Mouse (Mus musculus): ENCODE measurements around the gene Gkn1. TPM values are rescaled to one million over a fixed set of nuclear protein-coding genes. Genes with fewer than 3 reads are reported as not detected.
A peak's percentile ranks its signal among the peaks of the same experiment; 100 is the strongest.

Gene Gkn1
- total and polyA plus RNA-seq, 3 experiments: 0.12 TPM; not detected in 2

DNA sequence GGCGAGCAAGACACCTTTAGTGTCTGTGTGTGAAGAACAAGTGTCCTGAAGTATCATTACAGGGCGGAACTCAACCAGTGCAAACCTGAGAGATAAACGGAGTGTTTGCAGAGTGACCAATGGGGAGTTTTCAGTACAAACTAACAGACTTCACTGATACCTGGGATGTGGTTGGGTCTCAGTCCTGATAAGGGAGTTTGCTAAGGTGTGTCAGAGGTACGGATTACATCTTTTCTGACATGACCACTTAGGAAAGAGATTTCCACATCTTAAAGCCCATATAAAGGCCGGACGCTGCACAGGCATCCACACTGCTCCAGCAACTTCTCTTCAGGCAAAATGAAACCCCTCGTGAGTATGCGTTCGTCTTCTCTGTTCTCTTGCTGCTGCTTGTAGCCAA lies 22.3 kb upstream of the Gkn1 start, which contains the start of gene Gkn2:
TSS of gene Gkn2 (plus strand) at position 301 of the 400 bp plus-strand sequence.
- TF ChIP-seq EP300 (IDR thresholded peaks at IDR 0.05; ENCODE audit: insufficient read depth, low read depth, low read length): no peak
- TF ChIP-seq POLR2A (IDR thresholded peaks at IDR 0.05; ENCODE audit: insufficient read depth, low read depth, low read length): no peak
- TF ChIP-seq CTCF (IDR thresholded peaks at IDR 0.05): no peak
- Histone ChIP-seq H3K79me2 (replicated peaks; ENCODE audit: control insufficient read depth, insufficient read depth, low read length) (no peaks in the 10 kb centered on the region), H3K27ac (no peak within 1 kb of the TSS), H3K36me3 (ENCODE audit: control insufficient read depth, insufficient read depth, low read length) (no peaks in the 10 kb centered on the region), H3K9ac (ENCODE audit: low read depth, low read length) (no peak within 1 kb of the TSS), H3K27me3 (ENCODE audit: control insufficient read depth, insufficient read depth, low read length) (no peaks in the 10 kb centered on the region; the same call in 1 of the 2 replicates), H3K4me3 (no peak within 1 kb of the TSS), H3K4me1 (ENCODE audit: control insufficient read depth, insufficient read depth, low read length) (no peaks in the 10 kb centered on the region)
- WGBS: 85% methylated on average over 9 of the region's 9 CpGs
- intact Hi-C loops (cut with DNase I): no loop called here
- no peak for DNase-seq

DNA sequence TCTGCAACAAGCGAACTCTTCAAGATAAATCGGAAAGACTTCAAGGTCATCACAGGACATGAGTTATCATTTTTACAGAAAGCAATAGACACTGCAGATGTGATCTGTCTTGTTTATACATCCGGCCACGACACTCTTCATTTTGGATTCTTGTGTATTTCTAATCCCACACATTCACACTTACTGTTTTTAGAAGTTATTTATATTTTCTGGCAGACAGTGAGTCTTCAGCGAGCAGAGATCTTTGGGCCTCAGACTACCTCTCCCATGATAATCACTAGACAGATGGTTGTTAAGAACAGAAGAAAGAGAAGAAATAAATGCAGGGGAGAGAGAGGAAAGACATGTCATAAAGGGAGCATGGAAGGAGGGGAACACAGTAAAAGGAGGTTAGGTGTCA lies 18.5 kb upstream of the Gkn1 start:
- H3K27me3 ChIP-seq (ENCODE audit: control insufficient read depth, insufficient read depth, low read length): no peaks in the 10 kb centered on the region
- 79% methylated on average over 5 of the region's 5 CpGs for WGBS
- H3K27ac ChIP-seq: no peak overlapping the region
- H3K4me1 ChIP-seq (ENCODE audit: control insufficient read depth, insufficient read depth, low read length): no peaks in the 10 kb centered on the region
- H3K9ac ChIP-seq (ENCODE audit: low read depth, low read length): no peak overlapping the region
- no peak for DNase-seq
- TF ChIP-seq EP300 (IDR thresholded peaks at IDR 0.05; ENCODE audit: insufficient read depth, low read depth, low read length): no peak
- no peak for TF ChIP-seq CTCF (IDR thresholded peaks at IDR 0.05)
- TF ChIP-seq POLR2A (IDR thresholded peaks at IDR 0.05; ENCODE audit: insufficient read depth, low read depth, low read length): no peak
- intact Hi-C loops (cut with DNase I): no loop called here
- no peak overlapping the region for H3K4me3 ChIP-seq
- no peaks in the 10 kb centered on the region for H3K36me3 ChIP-seq (ENCODE audit: control insufficient read depth, insufficient read depth, low read length)
- H3K79me2 ChIP-seq (replicated peaks; ENCODE audit: control insufficient read depth, insufficient read depth, low read length): no peaks in the 10 kb centered on the region

DNA sequence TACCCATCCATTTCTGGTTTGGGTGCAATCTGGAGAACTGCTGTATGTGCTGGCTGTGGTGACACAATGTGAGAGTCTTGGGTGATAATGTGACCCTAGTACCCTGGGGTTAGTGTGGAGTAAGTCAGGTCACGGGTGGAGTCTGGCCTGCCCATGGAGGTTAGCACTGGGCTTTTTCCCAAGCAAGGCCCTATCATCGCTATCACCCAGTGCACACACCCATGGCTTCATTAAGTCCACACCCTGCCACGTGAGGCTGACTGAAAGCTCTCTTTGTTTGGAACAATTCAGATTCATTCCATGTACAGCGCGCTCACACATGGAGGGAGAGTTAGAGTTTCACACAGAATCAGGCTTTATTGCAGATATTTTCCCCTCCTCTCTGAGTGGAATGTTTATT lies 3.7 kb upstream of the Gkn1 start:
- intact Hi-C loops (cut with DNase I): no loop called here
- no peak overlapping the region for H3K4me3 ChIP-seq
- no peaks in the 10 kb centered on the region for H3K79me2 ChIP-seq (replicated peaks; ENCODE audit: control insufficient read depth, insufficient read depth, low read length)
- no peaks in the 10 kb centered on the region for H3K4me1 ChIP-seq (ENCODE audit: control insufficient read depth, insufficient read depth, low read length)
- H3K9ac ChIP-seq (ENCODE audit: low read depth, low read length): no peak overlapping the region
- peak in 1 of 2 experiments; percentile 11 for DNase-seq
- H3K27me3 ChIP-seq (ENCODE audit: control insufficient read depth, insufficient read depth, low read length): no peaks in the 10 kb centered on the region
- no peak for TF ChIP-seq EP300 (IDR thresholded peaks at IDR 0.05; ENCODE audit: insufficient read depth, low read depth, low read length)
- TF ChIP-seq POLR2A (IDR thresholded peaks at IDR 0.05; ENCODE audit: insufficient read depth, low read depth, low read length): no peak
- TF ChIP-seq CTCF (IDR thresholded peaks at IDR 0.05): no peak
- 74% methylated on average over 5 of the region's 5 CpGs for WGBS
- no peaks in the 10 kb centered on the region for H3K36me3 ChIP-seq (ENCODE audit: control insufficient read depth, insufficient read depth, low read length)
- no peak overlapping the region for H3K27ac ChIP-seq

DNA sequence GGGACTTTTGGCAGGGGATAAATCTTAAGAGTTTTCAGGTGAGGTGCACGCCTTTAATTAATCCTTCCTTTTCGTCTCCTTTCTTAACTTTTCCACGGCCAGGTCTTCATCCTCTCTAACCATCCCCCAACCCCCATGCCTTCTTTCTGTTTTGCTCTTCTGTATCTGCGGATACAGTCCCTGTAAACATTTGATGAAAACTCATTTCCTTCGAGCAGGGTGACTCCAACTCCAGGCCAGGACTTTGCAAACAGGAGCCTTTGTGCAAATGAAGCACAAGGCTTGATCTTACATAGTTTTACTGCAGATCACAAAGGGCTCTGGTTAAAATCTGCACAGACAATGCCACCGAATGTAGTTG lies 14.8 kb downstream of the Gkn1 start:
- H3K9ac ChIP-seq (ENCODE audit: low read depth, low read length): no peak overlapping the region
- no peaks in the 10 kb centered on the region for H3K79me2 ChIP-seq (replicated peaks; ENCODE audit: control insufficient read depth, insufficient read depth, low read length)
- WGBS: 30% methylated on average over 6 of the region's 6 CpGs
- no peaks in the 10 kb centered on the region for H3K36me3 ChIP-seq (ENCODE audit: control insufficient read depth, insufficient read depth, low read length)
- no peak overlapping the region for H3K4me3 ChIP-seq
- no peak for DNase-seq
- H3K27me3 ChIP-seq (ENCODE audit: control insufficient read depth, insufficient read depth, low read length): no peaks in the 10 kb centered on the region; the same call in 1 of the 2 replicates
- TF ChIP-seq CTCF (IDR thresholded peaks at IDR 0.05) (no peak), EP300 (IDR thresholded peaks at IDR 0.05; ENCODE audit: insufficient read depth, low read depth, low read length) (no peak), POLR2A (IDR thresholded peaks at IDR 0.05; ENCODE audit: insufficient read depth, low read depth, low read length) (no peak)
- no peaks in the 10 kb centered on the region for H3K4me1 ChIP-seq (ENCODE audit: control insufficient read depth, insufficient read depth, low read length)
- intact Hi-C loops (cut with DNase I): loop anchor here (1.0 kb wide), 1 partner anchor 235 kb away; no protein-coding TSS in a partner anchor
- no peak overlapping the region for H3K27ac ChIP-seq

DNA sequence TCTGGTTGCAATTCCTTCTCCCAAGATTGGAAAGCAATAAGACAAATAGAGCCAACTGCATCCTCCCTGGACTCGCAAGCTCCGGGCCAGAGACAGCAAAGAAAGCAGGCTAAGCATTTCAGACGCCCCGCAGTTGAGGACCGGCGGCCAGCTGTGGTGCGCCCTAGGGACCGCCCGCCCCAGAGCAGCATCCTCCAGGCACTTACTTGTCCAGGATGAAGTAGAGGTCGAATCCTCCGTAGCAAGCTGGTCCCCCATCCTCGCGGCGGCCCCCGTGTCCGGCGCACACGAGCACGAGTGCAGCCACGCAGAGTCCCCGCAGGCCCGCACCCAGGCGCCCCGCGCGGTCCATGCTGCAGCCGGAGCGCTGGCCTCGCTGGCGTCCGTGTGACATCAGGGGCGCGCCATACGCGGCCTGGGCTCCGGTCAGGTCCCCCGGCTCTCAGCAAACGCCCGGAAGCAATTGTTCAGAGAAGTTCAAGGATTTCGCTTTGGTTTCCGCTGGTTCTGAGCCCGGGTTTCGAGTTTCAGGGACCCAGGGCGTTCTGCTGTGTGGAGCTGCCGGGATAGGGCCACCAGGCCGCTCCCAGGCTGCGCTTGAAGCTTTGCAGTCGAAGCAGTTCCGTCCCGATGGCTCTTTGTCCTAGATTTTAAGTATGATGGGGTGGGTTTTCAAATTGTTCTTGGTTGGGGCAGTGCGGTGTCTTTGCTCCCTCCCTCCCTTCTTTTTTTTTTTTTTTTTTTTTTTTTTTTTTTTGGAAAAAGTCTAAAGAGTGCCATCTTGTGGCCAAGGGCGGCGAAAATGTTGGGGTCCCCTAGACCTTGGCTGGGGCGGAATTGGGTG lies 15.4 kb downstream of the Gkn1 start, which contains the start of gene Antxr1:
TSS of gene Antxr1 (minus strand) at position 731 of the 844 bp plus-strand sequence.
- H3K27me3 ChIP-seq (ENCODE audit: control insufficient read depth, insufficient read depth, low read length): no peaks in the 10 kb centered on the region; the same call in 1 of the 2 replicates
- TF ChIP-seq CTCF (IDR thresholded peaks at IDR 0.05) (peak; percentile 67), POLR2A (IDR thresholded peaks at IDR 0.05; ENCODE audit: insufficient read depth, low read depth, low read length) (no peak), EP300 (IDR thresholded peaks at IDR 0.05; ENCODE audit: insufficient read depth, low read depth, low read length) (no peak)
- no peaks in the 10 kb centered on the region for H3K36me3 ChIP-seq (ENCODE audit: control insufficient read depth, insufficient read depth, low read length)
- H3K9ac ChIP-seq (ENCODE audit: low read depth, low read length): peak within 1 kb of the TSS; percentile 75
- DNase-seq: peak; percentile 66 to 70
- no peaks in the 10 kb centered on the region for H3K4me1 ChIP-seq (ENCODE audit: control insufficient read depth, insufficient read depth, low read length)
- H3K4me3 ChIP-seq: peak within 1 kb of the TSS; percentile 59
- no peaks in the 10 kb centered on the region for H3K79me2 ChIP-seq (replicated peaks; ENCODE audit: control insufficient read depth, insufficient read depth, low read length)
- WGBS: under 1% methylated on average over 53 of the region's 54 CpGs
- H3K27ac ChIP-seq: peak within 1 kb of the TSS; percentile 76
- intact Hi-C loops (cut with DNase I): loop anchor here (1.0 kb wide), 1 partner anchor 234 kb away; no protein-coding TSS in a partner anchor

All from heart, adult 2 months (tissue).